Mouse (Mus musculus) midbrain, embryonic 16.5 days (tissue): Measurements from ENCODE around the gene Pafah1b1. TPM values are rescaled to one million over a fixed set of nuclear protein-coding genes. Genes with fewer than 3 reads are reported as not detected.

Experiments
- ATAC-seq: fragments of 200-750 bp; cut with Nextera tagmentation; 2 replicates; pipeline ENCODE4 v1.8.0; 2017; ENCODE audit warnings: moderate TSS enrichment
- H3K27ac ChIP-seq: fragments of 300-500 bp; sonication (generic); 2 replicates; pipeline ENCODE4 v1.5.1; 2014; ENCODE audit warnings: mild to moderate bottlenecking, low read length, mixed read lengths
- H3K27me3 ChIP-seq: fragments of 300-500 bp; sonication (generic); 2 replicates; pipeline ENCODE4 v1.6.1; 2014; ENCODE audit warnings: low read depth, low read length, mixed read lengths; ENCODE audit not compliant: control insufficient read depth, insufficient read depth
- H3K36me3 ChIP-seq: fragments of 300-500 bp; sonication (generic); 2 replicates; pipeline ENCODE4 v1.6.1; 2014; ENCODE audit warnings: mild to moderate bottlenecking, low read length, moderate library complexity, mixed read lengths; ENCODE audit not compliant: control insufficient read depth, insufficient read depth
- H3K4me1 ChIP-seq: fragments of 300-500 bp; sonication (generic); 2 replicates; pipeline ENCODE4 v1.6.1; 2014; ENCODE audit warnings: mild to moderate bottlenecking, low read length, mixed read lengths; ENCODE audit not compliant: control insufficient read depth, insufficient read depth
- H3K4me2 ChIP-seq: fragments of 300-500 bp; sonication (generic); 2 replicates; pipeline ENCODE4 v1.6.1; 2014; ENCODE audit warnings: mild to moderate bottlenecking, low read length, mixed read lengths
- H3K4me3 ChIP-seq: fragments of 300-500 bp; sonication (generic); 2 replicates; pipeline ENCODE4 v1.5.1; 2014; ENCODE audit warnings: low read depth, mild to moderate bottlenecking, low read length, moderate library complexity, mixed read lengths
- H3K9ac ChIP-seq: fragments of 300-500 bp; sonication (generic); 2 replicates; pipeline ENCODE4 v1.6.1; 2014; ENCODE audit warnings: low read depth, low read length, mixed read lengths
- H3K9me3 ChIP-seq: fragments of 300-500 bp; sonication (generic); replicated peaks from 2 replicates; pipeline ENCODE4 v1.6.1; 2014; ENCODE audit warnings: mild to moderate bottlenecking, low read length, mixed read lengths; ENCODE audit not compliant: control insufficient read depth, poor library complexity, severe bottlenecking
- WGBS: fragments of 180-500 bp; shearing (Covaris S2); extraction: QIAGEN DNeasy Blood & Tissue Kit; methylation state at CpG from one replicate; pipeline ENCODE4 v1.1.7; 2014; 5-methylcytosine and 5-hydroxymethylcytosine counted together
- polyA plus RNA-seq: library from polyadenylated mRNA; unstranded; fragments of >200 nt; fragmentation: Nextera tagmentation; extraction: Ambion mirVana; gene quantifications from 2 replicates; pipeline ENCODE4 v1.2.1, GENCODE M21; 2015

Pafah1b1 gene
- polyA plus RNA-seq, 1 experiment from 2014 or later, result 45.8 TPM

DNA sequence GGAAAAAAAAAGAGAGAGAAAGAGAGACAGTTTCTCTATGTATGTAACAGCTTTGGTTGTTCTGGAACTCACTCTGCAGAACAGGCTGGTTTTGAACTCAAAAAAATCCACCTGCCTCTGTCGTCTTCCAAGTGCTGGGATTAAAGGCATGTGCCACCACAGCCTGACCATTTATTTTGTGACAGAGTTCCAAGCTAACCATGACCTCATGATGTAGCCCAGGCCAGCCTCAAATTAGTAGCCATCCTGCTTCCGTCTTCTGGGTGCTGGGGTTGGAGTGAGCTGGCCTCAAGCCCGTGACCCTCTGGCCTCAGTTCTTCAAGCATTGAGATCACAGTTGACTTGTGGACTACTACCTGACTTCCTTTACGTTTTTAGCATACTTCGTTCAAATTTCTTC, 56.0 kb downstream of the Pafah1b1 start:
- WGBS, result 92% methylated on average over 5 of the region's 5 CpGs

DNA sequence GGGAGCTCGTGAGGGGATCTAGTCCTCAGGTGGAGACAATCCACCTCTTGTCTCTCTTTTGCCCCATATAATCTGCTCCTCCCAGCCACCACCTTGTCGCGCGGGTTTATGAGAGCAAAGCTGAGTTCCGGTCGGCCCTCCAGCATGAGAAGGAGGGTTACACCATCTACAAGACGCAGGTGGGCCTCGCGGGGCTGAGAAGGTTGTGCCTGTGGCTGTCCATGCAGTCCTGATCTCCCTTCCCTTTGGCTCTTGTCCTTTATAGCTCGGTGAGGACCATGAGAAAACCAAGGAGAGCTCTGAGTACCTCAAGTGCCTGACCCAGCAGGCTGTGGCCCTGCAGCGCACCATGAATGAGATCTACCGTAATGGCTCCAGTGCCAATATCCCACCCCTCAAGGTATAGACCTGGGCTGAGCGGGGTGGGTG, 56.9 kb downstream of the Pafah1b1 start:
- 98% methylated on average over 13 of the region's 13 CpGs for WGBS
- H3K9ac ChIP-seq, result no peak overlapping the region
- peaks cover 46% of the 10 kb centered on the region for H3K36me3 ChIP-seq
- no peak overlapping the region for H3K4me2 ChIP-seq
- ATAC-seq, result no peak
- H3K27me3 ChIP-seq, result no peaks in the 10 kb centered on the region
- no peaks in the 10 kb centered on the region for H3K4me1 ChIP-seq
- H3K9me3 ChIP-seq, result no peaks in the 10 kb centered on the region
- H3K4me3 ChIP-seq, result no peak overlapping the region
- no peak overlapping the region for H3K27ac ChIP-seq

More for the DNA sequence above, 56.0 kb downstream of the Pafah1b1 start:
- Histone ChIP-seq H3K9ac (no peak overlapping the region), H3K4me3 (no peak overlapping the region), H3K4me2 (no peak overlapping the region), H3K27ac (no peak overlapping the region), H3K27me3 (no peaks in the 10 kb centered on the region), H3K4me1 (no peaks in the 10 kb centered on the region), H3K36me3 (peaks cover 37% of the 10 kb centered on the region), H3K9me3 (no peaks in the 10 kb centered on the region)
- ATAC-seq, result no peak

DNA sequence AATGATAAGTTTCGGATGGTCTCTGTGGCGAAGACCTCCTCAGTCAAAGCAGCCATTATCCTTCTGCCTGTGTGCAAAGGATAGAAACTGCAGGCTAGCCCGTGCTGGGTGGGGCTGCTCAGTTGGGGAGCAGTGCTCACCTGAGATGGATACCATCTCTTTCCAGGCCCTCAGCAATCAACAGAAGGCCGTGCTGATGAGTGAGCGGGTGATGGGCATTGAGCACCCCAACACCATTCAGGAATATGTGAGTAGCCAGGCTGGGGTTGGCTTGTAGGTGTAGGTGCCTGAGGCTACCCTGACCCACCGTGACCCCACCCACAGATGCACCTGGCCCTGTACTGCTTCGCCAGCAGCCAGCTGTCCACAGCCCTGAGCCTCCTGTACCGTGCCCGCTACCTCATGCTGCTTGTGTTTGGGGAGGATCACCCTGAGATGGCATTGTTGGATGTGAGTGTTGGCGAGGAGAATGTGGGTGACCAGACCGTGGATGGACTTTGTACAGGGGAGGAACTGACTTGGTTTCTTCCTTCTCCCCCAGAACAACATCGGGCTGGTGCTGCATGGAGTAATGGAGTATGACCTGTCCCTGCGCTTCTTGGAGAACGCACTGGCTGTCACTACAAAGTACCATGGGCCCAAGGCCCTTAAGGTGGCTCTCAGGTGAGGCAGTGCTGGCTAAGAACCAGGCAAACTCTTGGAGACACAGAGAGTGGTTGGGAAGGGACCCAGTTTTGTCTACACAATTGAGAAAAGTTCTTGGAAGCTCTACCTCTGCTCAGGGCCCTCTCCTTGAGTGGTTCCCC, 57.5 kb downstream of the Pafah1b1 start:
- H3K36me3 ChIP-seq, result peaks cover 51% of the 10 kb centered on the region
- no peaks in the 10 kb centered on the region for H3K9me3 ChIP-seq
- ATAC-seq, result no peak
- H3K9ac ChIP-seq, result no peak overlapping the region
- H3K4me1 ChIP-seq, result no peaks in the 10 kb centered on the region
- no peak overlapping the region for H3K4me3 ChIP-seq
- no peaks in the 10 kb centered on the region for H3K27me3 ChIP-seq
- H3K27ac ChIP-seq, result no peak overlapping the region
- WGBS, result 98% methylated on average over 14 of the region's 14 CpGs
- H3K4me2 ChIP-seq, result no peak overlapping the region

DNA sequence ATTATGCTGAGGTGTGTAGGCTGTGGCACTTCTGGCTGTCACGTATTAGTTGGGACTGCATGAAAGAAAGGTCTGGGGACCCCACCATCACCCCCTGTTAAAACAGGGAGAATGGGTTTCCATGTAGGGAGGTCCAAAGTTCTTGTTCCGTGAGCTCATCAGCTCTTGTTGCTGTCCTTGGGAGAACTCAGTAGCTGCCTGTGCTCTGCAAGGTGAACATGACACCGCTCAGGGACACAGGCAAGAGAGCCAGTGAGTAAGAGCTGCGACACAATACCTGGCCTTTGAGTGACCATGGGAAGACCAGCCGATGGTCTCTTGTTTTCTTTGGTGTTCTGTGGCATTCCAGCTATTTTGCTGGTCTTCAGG, 58.2 kb downstream of the Pafah1b1 start:
- WGBS, result 96% methylated on average over 5 of the region's 5 CpGs
- no peak overlapping the region for H3K4me2 ChIP-seq
- no peak for ATAC-seq
- H3K27me3 ChIP-seq, result no peaks in the 10 kb centered on the region
- H3K4me1 ChIP-seq, result no peaks in the 10 kb centered on the region
- no peak overlapping the region for H3K4me3 ChIP-seq
- no peaks in the 10 kb centered on the region for H3K9me3 ChIP-seq
- H3K27ac ChIP-seq, result no peak overlapping the region
- peaks cover 55% of the 10 kb centered on the region for H3K36me3 ChIP-seq
- no peak overlapping the region for H3K9ac ChIP-seq

DNA sequence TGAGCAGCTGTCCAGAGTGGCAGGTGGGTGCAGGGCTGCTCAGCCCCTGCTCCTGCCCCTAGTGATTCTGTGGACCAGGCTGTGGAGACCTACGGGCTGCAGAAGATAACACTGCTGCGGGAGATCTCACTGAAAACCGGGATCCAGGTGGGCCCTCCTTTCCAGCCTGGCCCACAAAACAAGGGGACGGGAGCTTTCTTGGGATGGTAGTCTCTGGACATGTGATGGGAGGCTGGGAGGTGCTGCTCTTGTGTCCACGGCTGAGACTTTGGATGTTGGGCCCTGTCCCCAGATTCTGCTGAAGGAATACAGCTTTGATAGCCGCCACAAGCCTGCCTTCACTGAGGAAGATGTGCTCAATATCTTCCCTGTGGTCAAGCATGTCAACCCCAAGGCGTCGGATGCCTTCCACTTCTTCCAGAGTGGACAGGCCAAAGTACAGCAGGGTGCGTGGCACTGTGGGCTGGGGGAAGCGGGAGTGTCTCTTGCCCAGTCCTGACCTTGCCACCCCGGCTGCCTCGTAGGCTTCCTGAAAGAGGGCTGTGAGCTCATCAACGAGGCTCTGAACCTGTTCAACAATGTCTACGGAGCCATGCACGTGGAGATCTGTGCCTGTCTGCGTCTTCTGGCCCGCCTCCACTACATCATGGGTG, 58.7 kb downstream of the Pafah1b1 start:
- H3K9ac ChIP-seq, result no peak overlapping the region
- 97% methylated on average over 17 of the region's 17 CpGs for WGBS
- ATAC-seq, result no peak

DNA sequence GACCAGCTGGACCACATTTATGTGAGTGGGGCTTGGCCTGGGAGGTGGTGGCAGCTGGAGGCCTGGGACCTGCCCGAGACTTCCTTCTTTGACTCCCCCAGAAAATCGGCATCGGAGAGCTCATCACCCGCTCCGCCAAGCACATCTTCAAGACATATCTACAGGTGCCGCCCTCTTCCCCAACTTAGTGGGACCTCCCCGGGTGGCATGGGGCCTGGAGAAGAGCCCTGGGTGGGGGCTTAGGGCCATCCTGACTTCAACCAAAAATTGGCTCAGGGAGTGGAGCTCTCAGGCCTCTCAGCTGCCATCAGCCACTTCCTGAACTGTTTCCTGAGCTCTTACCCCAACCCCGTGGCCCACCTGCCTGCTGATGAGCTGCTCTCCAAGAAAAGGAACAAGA, 59.6 kb downstream of the Pafah1b1 start:
- 88% methylated on average over 8 of the region's 8 CpGs for WGBS
- no peak overlapping the region for H3K4me3 ChIP-seq
- H3K4me1 ChIP-seq, result no peaks in the 10 kb centered on the region
- no peak overlapping the region for H3K9ac ChIP-seq
- no peak overlapping the region for H3K4me2 ChIP-seq
- H3K27ac ChIP-seq, result no peak overlapping the region
- H3K27me3 ChIP-seq, result no peaks in the 10 kb centered on the region
- peaks cover 66% of the 10 kb centered on the region for H3K36me3 ChIP-seq
- H3K9me3 ChIP-seq, result no peaks in the 10 kb centered on the region
- no peak for ATAC-seq

More for the DNA sequence above, 58.7 kb downstream of the Pafah1b1 start:
- Histone ChIP-seq H3K36me3 (peaks cover 57% of the 10 kb centered on the region), H3K4me3 (no peak overlapping the region), H3K27ac (no peak overlapping the region), H3K4me2 (no peak overlapping the region), H3K9me3 (no peaks in the 10 kb centered on the region), H3K4me1 (no peaks in the 10 kb centered on the region), H3K27me3 (no peaks in the 10 kb centered on the region)

DNA sequence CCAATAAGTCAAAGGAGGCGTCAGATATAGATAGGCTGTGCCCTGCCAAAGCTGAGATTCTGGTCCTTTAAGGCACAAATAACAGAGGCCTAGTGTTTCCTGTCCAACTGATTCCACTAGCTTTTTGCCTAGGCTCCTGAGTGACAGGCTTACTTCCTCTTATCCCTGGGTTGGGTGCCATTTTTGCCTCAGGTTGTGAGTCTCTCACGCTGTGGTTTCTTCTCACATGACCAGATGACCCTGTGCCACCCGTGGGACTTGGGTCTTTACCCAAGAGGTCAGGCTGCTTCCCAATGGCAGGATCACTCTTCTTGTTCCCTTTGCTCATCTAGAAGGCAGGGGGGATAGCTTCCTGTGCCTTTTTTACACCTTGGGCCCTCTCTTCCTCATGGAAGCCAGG, 60.2 kb downstream of the Pafah1b1 start:
- Histone ChIP-seq H3K36me3 (peaks cover 66% of the 10 kb centered on the region), H3K9ac (no peak overlapping the region)
- WGBS, result 96% methylated on average over 3 of the region's 3 CpGs

DNA sequence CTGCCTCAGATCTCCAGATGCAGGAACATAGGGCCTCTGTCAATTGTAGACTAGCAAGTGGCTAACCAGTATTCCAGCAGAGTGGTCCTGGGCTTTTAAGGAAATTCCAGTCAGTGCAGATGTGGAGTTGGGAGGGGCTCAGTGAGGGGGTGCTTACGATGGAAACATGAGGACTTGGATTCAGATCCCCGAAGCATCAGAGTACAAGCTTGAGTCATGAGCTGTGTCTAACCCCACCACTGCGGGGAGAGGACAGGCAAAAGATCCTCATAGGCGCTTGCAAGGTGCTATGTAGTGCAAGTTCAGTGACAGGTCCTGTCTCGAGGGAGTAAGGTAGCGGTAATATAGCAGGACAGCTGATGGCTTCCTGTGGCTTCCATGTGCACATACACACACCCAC, 62.2 kb downstream of the Pafah1b1 start:
- no peak overlapping the region for H3K9ac ChIP-seq
- no peak overlapping the region for H3K4me3 ChIP-seq
- peaks cover 73% of the 10 kb centered on the region for H3K36me3 ChIP-seq
- H3K4me2 ChIP-seq, result no peak overlapping the region
- no peaks in the 10 kb centered on the region for H3K9me3 ChIP-seq
- H3K27ac ChIP-seq, result no peak overlapping the region
- H3K4me1 ChIP-seq, result no peaks in the 10 kb centered on the region
- no peak for ATAC-seq
- WGBS, result 91% methylated on average over 6 of the region's 6 CpGs
- no peaks in the 10 kb centered on the region for H3K27me3 ChIP-seq

More for the DNA sequence above, 60.2 kb downstream of the Pafah1b1 start:
- no peak overlapping the region for H3K4me2 ChIP-seq
- no peak overlapping the region for H3K4me3 ChIP-seq
- no peak overlapping the region for H3K27ac ChIP-seq
- ATAC-seq, result no peak
- H3K9me3 ChIP-seq, result no peaks in the 10 kb centered on the region
- no peaks in the 10 kb centered on the region for H3K4me1 ChIP-seq
- H3K27me3 ChIP-seq, result no peaks in the 10 kb centered on the region

DNA sequence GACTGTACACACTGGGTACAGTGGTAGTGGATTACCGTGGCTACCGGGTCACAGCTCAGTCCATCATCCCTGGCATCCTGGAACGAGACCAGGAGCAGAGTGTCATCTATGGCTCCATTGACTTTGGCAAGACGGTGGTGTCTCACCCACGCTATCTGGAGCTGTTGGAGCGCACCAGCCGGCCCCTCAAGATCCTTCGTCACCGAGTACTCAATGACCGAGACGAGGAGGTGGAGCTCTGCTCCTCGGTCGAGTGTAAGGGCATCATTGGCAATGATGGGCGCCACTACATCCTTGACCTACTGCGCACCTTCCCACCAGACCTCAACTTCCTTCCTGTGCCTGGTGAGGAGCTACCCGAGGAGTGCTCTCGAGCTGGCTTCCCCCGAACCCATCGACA, 62.8 kb downstream of the Pafah1b1 start:
- Histone ChIP-seq H3K9me3 (no peaks in the 10 kb centered on the region), H3K4me3 (no peak overlapping the region), H3K4me1 (no peaks in the 10 kb centered on the region), H3K27me3 (no peaks in the 10 kb centered on the region), H3K27ac (no peak overlapping the region), H3K9ac (no peak overlapping the region), H3K4me2 (no peak overlapping the region), H3K36me3 (peaks cover 70% of the 10 kb centered on the region)
- WGBS, result 96% methylated on average over 19 of the region's 19 CpGs
- no peak for ATAC-seq
